Mouse (Mus musculus) liver, embryonic 16.5 days (tissue): ENCODE measurements around the gene Ubtf. TPM values are rescaled to one million over a fixed set of nuclear protein-coding genes. Genes with fewer than 3 reads are reported as not detected.
"Not testable (repeated sequence)": the region's sequence is repeated elsewhere in the genome, so short reads cannot be mapped to it uniquely, and the experiment has no call there.

Experiments used
- ATAC-seq: fragments of 200-750 bp; cut with Nextera tagmentation; 2 replicates; pipeline ENCODE4 v1.8.0; 2017; ENCODE audit warnings: low read depth, mild to moderate bottlenecking, moderate number of reproducible peaks, moderate library complexity
- H3K27ac ChIP-seq: fragments of 300-500 bp; sonication (generic); 2 replicates; pipeline ENCODE4 v1.5.1; 2014; ENCODE audit warnings: mild to moderate bottlenecking, low read length
- H3K27me3 ChIP-seq: fragments of 300-500 bp; sonication (generic); 2 replicates; pipeline ENCODE4 v1.6.1; 2014; ENCODE audit warnings: low read depth, low read length, mixed read lengths; ENCODE audit not compliant: control insufficient read depth, insufficient read depth
- H3K36me3 ChIP-seq: fragments of 300-500 bp; sonication (generic); 2 replicates; pipeline ENCODE4 v1.6.1; 2014; ENCODE audit warnings: mild to moderate bottlenecking; ENCODE audit not compliant: control insufficient read depth, insufficient read depth
- H3K4me1 ChIP-seq: fragments of 300-500 bp; sonication (generic); 2 replicates; pipeline ENCODE4 v1.6.1; 2014; ENCODE audit warnings: low read depth, low read length, mixed read lengths; ENCODE audit not compliant: control insufficient read depth
- H3K4me2 ChIP-seq: fragments of 300-500 bp; sonication (generic); 2 replicates; pipeline ENCODE4 v1.6.1; 2014; ENCODE audit warnings: low read depth, low read length, mixed read lengths
- H3K4me3 ChIP-seq: fragments of 300-500 bp; sonication (generic); 2 replicates; pipeline ENCODE4 v1.5.1; 2014; ENCODE audit warnings: low read depth, mild to moderate bottlenecking, low read length
- H3K9ac ChIP-seq: fragments of 300-500 bp; sonication (generic); 2 replicates; pipeline ENCODE4 v1.6.1; 2014; ENCODE audit warnings: low read depth, low read length
- H3K9me3 ChIP-seq: fragments of 300-500 bp; sonication (generic); replicated peaks from 2 replicates; pipeline ENCODE4 v1.6.1; 2016; ENCODE audit warnings: low read length; ENCODE audit not compliant: control insufficient read depth
- WGBS: fragments of 180-500 bp; shearing (Covaris S2); extraction: QIAGEN DNeasy Blood & Tissue Kit; methylation state at CpG from one replicate; pipeline ENCODE4 v1.1.7; 2014; ENCODE audit not compliant: insufficient replicate concordance; 5-methylcytosine and 5-hydroxymethylcytosine counted together
- polyA plus RNA-seq: library from polyadenylated mRNA; unstranded; fragments of >200 nt; fragmentation: Nextera tagmentation; extraction: Ambion mirVana; gene quantifications from 2 replicates; pipeline ENCODE4 v1.2.1, GENCODE M21; 2015

Gene Ubtf
- polyA plus RNA-seq, 1 experiment from 2014 or later, result 46.4 TPM

GRCm38 (mm10) chr11:102288913-102289312 is 30.6 kb downstream of the Ubtf start:
- no peaks in the 10 kb centered on the region for H3K27me3 ChIP-seq
- H3K4me3 ChIP-seq, result no peak overlapping the region
- peak overlapping the region; percentile 18; the same call in 1 of the 2 replicates for H3K27ac ChIP-seq
- WGBS, result 85% methylated on average over 2 of the region's 2 CpGs
- peaks cover 40% of the 10 kb centered on the region for H3K36me3 ChIP-seq
- no peak overlapping the region for H3K4me2 ChIP-seq
- H3K9me3 ChIP-seq, result no peaks in the 10 kb centered on the region
- ATAC-seq, result no peak
- H3K9ac ChIP-seq, result no peak overlapping the region
- H3K4me1 ChIP-seq, result peaks cover 32% of the 10 kb centered on the region

DNA sequence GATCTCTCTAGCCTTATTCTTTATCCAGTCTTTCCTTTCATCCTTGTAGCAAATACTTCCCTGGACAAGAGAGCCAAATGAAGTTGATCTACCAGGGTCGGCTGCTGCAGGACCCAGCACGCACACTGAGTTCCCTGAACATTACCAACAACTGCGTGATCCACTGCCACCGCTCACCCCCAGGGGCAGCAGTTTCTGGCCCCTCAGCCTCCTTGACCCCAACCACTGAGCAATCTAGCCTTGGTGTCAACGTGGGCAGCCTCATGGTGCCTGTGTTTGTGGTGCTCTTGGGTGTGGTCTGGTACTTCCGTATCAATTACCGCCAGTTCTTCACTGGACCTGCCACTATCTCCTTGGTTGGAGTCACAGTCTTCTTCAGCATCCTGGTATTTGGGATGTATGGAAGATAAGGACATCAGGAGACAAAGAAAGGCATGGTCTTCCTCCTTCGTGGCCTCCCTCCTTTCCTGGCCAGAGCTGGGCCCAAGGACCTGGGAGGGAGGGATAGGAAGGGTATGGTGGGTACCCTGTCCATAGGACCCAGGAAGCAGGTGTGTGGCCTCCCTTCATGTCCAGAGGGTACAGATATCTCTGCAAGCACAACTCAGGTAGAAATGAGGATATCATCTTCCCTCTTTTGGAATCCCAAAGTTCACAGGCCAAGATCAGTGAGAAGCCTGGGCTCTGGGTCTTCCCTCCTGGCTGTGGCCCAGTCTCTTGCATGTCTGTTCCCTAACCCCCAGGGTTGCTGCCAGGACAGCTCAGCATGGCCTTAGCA is 31.3 kb downstream of the Ubtf start:
- Histone ChIP-seq H3K27me3 (no peaks in the 10 kb centered on the region), H3K4me1 (peaks cover 31% of the 10 kb centered on the region), H3K4me2 (no peak overlapping the region), H3K9ac (no peak overlapping the region), H3K27ac (peak overlapping the region; percentile 48), H3K9me3 (no peaks in the 10 kb centered on the region), H3K4me3 (no peak overlapping the region), H3K36me3 (peaks cover 34% of the 10 kb centered on the region)
- ATAC-seq, result no peak
- 74% methylated on average over 8 of the region's 8 CpGs for WGBS

- no peak overlapping the region for H3K4me2 ChIP-seq
- H3K9me3 ChIP-seq, result no peaks in the 10 kb centered on the region
- 80% methylated on average over 8 of the region's 8 CpGs for WGBS
- H3K9ac ChIP-seq, result no peak overlapping the region
- peaks cover 31% of the 10 kb centered on the region for H3K4me1 ChIP-seq
- peaks cover 29% of the 10 kb centered on the region for H3K36me3 ChIP-seq
- H3K4me3 ChIP-seq, result no peak overlapping the region
- no peak for ATAC-seq
- no peaks in the 10 kb centered on the region for H3K27me3 ChIP-seq
- peak overlapping the region; percentile 48; the same call in 1 of the 2 replicates for H3K27ac ChIP-seq
Measured at GRCm38 (mm10) chr11:102287485-102287884, 32.1 kb downstream of the Ubtf start.

GRCm38 (mm10) chr11:102285095-102285834 is 34.3 kb downstream of the Ubtf start:
- Histone ChIP-seq H3K36me3 (peaks cover 12% of the 10 kb centered on the region), H3K4me2 (peak overlapping the region; percentile 81), H3K27me3 (no peaks in the 10 kb centered on the region), H3K9ac (peak overlapping the region; percentile 91), H3K4me3 (peak overlapping the region; percentile 81), H3K27ac (peak overlapping the region; percentile 87), H3K9me3 (no peaks in the 10 kb centered on the region), H3K4me1 (peaks cover 31% of the 10 kb centered on the region)
- 2% methylated on average over 31 of the region's 31 CpGs for WGBS
- ATAC-seq, result peak; percentile 59

DNA sequence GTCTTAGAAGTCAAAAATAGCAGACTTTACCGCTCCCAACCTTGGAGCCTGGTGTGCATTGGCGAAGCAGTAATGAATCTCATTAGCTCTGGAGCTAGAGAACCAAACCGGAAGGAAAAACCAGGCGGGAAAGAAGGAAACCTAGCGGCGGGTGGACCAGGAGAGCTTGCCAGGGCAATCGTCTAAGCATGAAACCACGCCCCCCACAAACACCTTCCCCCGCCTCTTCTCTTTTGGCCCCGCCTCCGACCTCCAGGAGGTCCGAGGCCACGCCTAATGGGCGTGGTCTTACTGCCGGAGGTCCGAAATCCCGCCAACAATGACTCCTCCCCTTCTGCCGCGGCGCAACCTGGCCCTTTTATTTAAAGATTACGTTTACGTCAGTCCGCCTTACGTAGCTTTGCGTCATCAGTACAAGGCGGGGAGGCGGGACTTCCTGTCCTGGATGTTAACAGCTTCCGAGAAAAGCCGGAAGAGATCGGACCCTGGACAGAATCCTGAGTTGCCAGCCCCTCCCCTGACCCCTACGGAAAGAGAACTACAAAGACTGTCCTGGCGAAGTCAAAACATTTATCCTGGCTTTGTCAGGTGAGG is 34.9 kb downstream of the Ubtf start, which contains the start of gene Tmub2:
Gene Tmub2, plus strand, starts transcription at position 431 of the 594 bp plus-strand sequence.
- WGBS, result under 1% methylated on average over 32 of the region's 32 CpGs

GRCm38 (mm10) chr11:102283922-102284321 is 35.6 kb downstream of the Ubtf start:
- peak overlapping the region; percentile 81 for H3K4me2 ChIP-seq
- H3K27ac ChIP-seq, result no peak overlapping the region
- no peaks in the 10 kb centered on the region for H3K9me3 ChIP-seq
- 77% methylated on average over 6 of the region's 6 CpGs for WGBS
- peak overlapping the region; percentile 81 for H3K4me3 ChIP-seq
- peaks cover 29% of the 10 kb centered on the region for H3K4me1 ChIP-seq
- ATAC-seq, result no peak
- no peaks in the 10 kb centered on the region for H3K27me3 ChIP-seq
- no peak overlapping the region for H3K9ac ChIP-seq
- peaks cover 12% of the 10 kb centered on the region for H3K36me3 ChIP-seq

More for the DNA sequence above, 34.9 kb downstream of the Ubtf start, which contains the start of gene Tmub2:
- Histone ChIP-seq H3K4me1 (peaks cover 31% of the 10 kb centered on the region), H3K4me2 (peak within 1 kb of the TSS; percentile 81), H3K9me3 (no peaks in the 10 kb centered on the region), H3K27me3 (no peaks in the 10 kb centered on the region), H3K9ac (peak within 1 kb of the TSS; percentile 91), H3K27ac (peak within 1 kb of the TSS; percentile 87), H3K36me3 (peaks cover 12% of the 10 kb centered on the region), H3K4me3 (peak within 1 kb of the TSS; percentile 81)
- peak; percentile 92 for ATAC-seq

- H3K27ac ChIP-seq, H3K36me3 ChIP-seq, H3K4me2 ChIP-seq, H3K9me3 ChIP-seq, ATAC-seq, H3K9ac ChIP-seq, H3K4me1 ChIP-seq, H3K4me3 ChIP-seq, H3K27me3 ChIP-seq: not testable (repeated sequence)
- 56% methylated on average over 6 of the region's 6 CpGs for WGBS
Measured at GRCm38 (mm10) chr11:102280267-102280666, 39.3 kb downstream of the Ubtf start.

DNA sequence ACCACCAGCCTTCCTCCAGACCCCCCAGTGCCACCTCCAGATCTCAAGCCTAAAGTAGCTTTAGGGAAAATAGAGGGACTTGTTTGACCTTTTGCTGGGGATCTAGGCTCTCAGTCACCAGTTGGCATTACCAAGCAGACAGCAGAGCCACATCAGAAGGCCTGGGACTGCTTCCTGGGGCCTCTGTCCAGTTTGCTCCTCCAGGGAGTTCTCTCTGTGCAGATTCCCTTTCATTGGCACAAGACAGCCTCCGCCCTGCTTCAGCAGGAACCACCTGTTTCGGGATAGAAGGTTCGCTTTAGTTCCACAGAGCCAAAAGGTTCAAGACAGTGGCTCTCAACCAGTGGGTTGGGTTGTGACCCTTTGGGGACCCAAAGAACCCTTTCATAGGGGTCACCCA is 39.9 kb downstream of the Ubtf start:
- Histone ChIP-seq H3K36me3 (no peaks in the 10 kb centered on the region), H3K27ac (no peak overlapping the region), H3K9ac (no peak overlapping the region), H3K4me2 (no peak overlapping the region), H3K4me1 (peaks cover 5% of the 10 kb centered on the region), H3K4me3 (no peak overlapping the region), H3K9me3 (no peaks in the 10 kb centered on the region), H3K27me3 (peaks cover 4% of the 10 kb centered on the region)
- ATAC-seq, result no peak
- WGBS, result 84% methylated on average over 3 of the region's 3 CpGs
